Mouse (Mus musculus) megakaryocyte, embryonic 14.5 days (primary cell): ENCODE measurements around the gene 5730455P16Rik. TPM values are rescaled to one million over a fixed set of nuclear protein-coding genes. Genes with fewer than 3 reads are reported as not detected.
A peak's percentile ranks its signal among the peaks of the same experiment; 100 is the strongest.

ENCODE experiments used
- H3K27me3 ChIP-seq: replicated peaks from 2 replicates; pipeline ENCODE3; 2012; ENCODE audit warnings: inconsistent platforms
- H3K36me3 ChIP-seq: replicated peaks from 2 replicates; pipeline ENCODE3; 2012; ENCODE audit warnings: low read length, inconsistent platforms, mixed read lengths
- H3K4me1 ChIP-seq: 2 replicates; pipeline ENCODE4 v1.6.1; 2012; ENCODE audit warnings: inconsistent platforms
- H3K4me3 ChIP-seq: replicated peaks from 2 replicates; pipeline ENCODE3; 2012; ENCODE audit warnings: moderate library complexity, mild to moderate bottlenecking, inconsistent platforms
- H3K9me3 ChIP-seq: 2 replicates; pipeline ENCODE4 v1.6.1; 2012; ENCODE audit warnings: inconsistent platforms
- FLI1 ChIP-seq: IDR thresholded peaks from 2 replicates; pipeline ENCODE4 v1.6.1; 2012; ENCODE audit warnings: low read length, inconsistent platforms, mixed read lengths
- GATA1 ChIP-seq: IDR thresholded peaks from 3 replicates; pipeline ENCODE4 v1.6.1; 2012; ENCODE audit warnings: mixed read lengths, low read length, inconsistent platforms, borderline replicate concordance
- polyA plus RNA-seq: library from polyadenylated mRNA; stranded (reverse); fragments of >175 nt; gene quantifications from 2 replicates; pipeline ENCODE4 v1.2.3, GENCODE M21; 2012; ENCODE audit warnings: low replicate concordance; ENCODE audit not compliant: insufficient read depth

The 5730455P16Rik gene
- polyA plus RNA-seq, 1 experiment, result 1.8 TPM

DNA sequence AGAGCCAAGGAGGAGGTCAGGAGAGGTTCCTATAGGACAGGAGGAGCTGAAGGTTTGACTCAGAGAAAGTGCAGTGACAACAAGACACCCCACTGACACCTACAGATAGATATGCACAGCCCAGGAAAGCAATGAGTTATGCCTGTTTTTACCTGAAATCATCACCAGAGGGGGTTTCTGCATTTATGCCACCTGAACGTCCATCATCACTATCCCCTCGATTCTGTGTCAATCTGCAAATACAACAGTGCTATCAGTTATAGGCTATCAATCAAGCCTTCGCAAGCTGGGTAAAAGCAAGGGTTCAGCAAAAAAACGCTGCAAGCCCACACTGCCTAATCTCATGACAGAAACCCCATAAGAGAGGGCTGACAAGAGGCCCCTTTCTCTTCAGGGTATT lies 1.2 kb downstream of the 5730455P16Rik start:
- Histone ChIP-seq H3K9me3 (no peaks in the 10 kb centered on the region), H3K36me3 (peaks cover 45% of the 10 kb centered on the region), H3K27me3 (no peaks in the 10 kb centered on the region), H3K4me3 (no peak overlapping the region), H3K4me1 (peaks cover 21% of the 10 kb centered on the region)
- TF ChIP-seq FLI1, result no peak
- TF ChIP-seq GATA1, result no peak

DNA sequence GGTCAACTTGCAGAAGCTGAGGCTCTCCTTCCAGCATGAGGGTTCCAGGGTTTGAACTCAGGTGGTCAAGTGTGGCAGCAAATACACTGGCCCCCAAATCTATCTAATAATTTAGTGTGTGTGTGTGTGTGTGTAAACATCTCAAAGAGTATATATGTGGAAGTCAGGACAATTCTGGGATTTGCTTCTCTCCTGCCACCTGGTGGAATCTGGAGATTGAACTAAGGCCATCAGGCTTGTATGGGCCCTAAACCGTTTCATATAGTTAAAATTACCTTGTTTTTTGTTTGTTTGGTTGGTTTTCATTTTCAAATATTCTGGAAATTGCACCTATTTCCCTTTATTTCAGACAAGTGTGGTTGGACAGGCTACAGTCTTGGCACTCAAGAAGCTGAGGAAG lies 8.9 kb downstream of the 5730455P16Rik start:
- Histone ChIP-seq H3K27me3 (no peaks in the 10 kb centered on the region), H3K4me3 (no peak overlapping the region), H3K9me3 (no peaks in the 10 kb centered on the region), H3K4me1 (no peaks in the 10 kb centered on the region), H3K36me3 (peaks cover 88% of the 10 kb centered on the region)
- TF ChIP-seq FLI1 (no peak), GATA1 (no peak)

- H3K36me3 ChIP-seq, result peaks cover 26% of the 10 kb centered on the region
- H3K4me3 ChIP-seq, result no peak overlapping the region
- TF ChIP-seq GATA1 (no peak), FLI1 (no peak)
- no peaks in the 10 kb centered on the region for H3K9me3 ChIP-seq
- peaks cover 14% of the 10 kb centered on the region for H3K27me3 ChIP-seq
- peaks cover 17% of the 10 kb centered on the region for H3K4me1 ChIP-seq
Observed at GRCm38 (mm10) chr11:80354832-80355231, 23.0 kb downstream of the 5730455P16Rik start.

GRCm38 (mm10) chr11:80351832-80352430 lies 25.9 kb downstream of the 5730455P16Rik start:
- Histone ChIP-seq H3K36me3 (peaks cover 10% of the 10 kb centered on the region), H3K4me3 (no peak overlapping the region), H3K9me3 (no peaks in the 10 kb centered on the region), H3K4me1 (peaks cover 17% of the 10 kb centered on the region), H3K27me3 (peaks cover 14% of the 10 kb centered on the region)
- no peak for TF ChIP-seq GATA1
- TF ChIP-seq FLI1, result no peak

DNA sequence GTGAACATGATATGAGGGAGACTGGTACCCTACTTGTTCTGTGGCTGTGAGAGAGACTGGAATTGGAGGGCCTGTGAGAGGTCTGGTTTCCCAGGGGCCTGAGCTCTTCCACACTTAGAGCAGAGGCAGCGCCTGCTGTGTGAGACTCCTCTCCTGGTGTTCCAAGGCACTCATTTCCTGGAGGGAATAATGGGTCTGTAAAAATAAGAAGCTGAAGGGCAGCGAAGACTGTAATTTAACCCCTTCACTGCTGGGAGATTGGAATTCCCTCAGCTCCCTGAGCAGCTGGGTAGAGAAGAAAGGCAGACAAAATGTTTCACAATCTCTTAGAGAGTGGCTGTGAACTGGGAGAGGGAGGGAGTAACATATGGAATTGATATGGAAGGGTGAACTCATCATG lies 35.4 kb downstream of the 5730455P16Rik start:
- TF ChIP-seq GATA1, result no peak
- TF ChIP-seq FLI1, result no peak
- no peak overlapping the region for H3K4me3 ChIP-seq
- H3K9me3 ChIP-seq, result no peaks in the 10 kb centered on the region
- H3K27me3 ChIP-seq, result peaks cover 31% of the 10 kb centered on the region
- peaks cover under 1% of the 10 kb centered on the region; the same call in 1 of the 2 replicates for H3K4me1 ChIP-seq
- peaks cover 2% of the 10 kb centered on the region for H3K36me3 ChIP-seq

DNA sequence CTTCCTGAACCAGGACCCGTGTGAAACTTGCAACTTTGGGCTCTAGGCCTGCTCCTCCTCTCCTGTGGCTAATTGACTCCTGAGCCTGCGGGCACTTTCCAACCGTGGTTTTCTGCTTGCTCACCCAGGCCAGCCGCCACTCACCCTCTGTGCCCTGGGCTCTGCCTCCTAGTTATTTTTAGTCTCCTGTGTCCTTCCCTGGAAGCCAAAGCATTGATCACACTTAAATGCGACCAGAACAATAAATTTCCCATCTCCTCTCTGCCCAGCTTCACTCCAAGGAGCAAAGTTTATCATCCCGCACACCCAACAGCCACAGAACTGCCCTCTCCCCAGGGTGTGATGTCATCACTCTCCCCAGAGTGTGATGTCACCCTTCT lies 41.5 kb downstream of the 5730455P16Rik start:
- peaks cover 6% of the 10 kb centered on the region for H3K36me3 ChIP-seq
- H3K27me3 ChIP-seq, result peaks cover 65% of the 10 kb centered on the region
- no peak for TF ChIP-seq GATA1
- H3K9me3 ChIP-seq, result no peaks in the 10 kb centered on the region
- H3K4me3 ChIP-seq, result no peak overlapping the region
- peaks cover 22% of the 10 kb centered on the region for H3K4me1 ChIP-seq

GRCm38 (mm10) chr11:80335609-80336350 lies 42.1 kb downstream of the 5730455P16Rik start:
- Histone ChIP-seq H3K4me3 (peak overlapping the region; percentile 11), H3K4me1 (peaks cover 22% of the 10 kb centered on the region), H3K36me3 (peaks cover 6% of the 10 kb centered on the region), H3K27me3 (peaks cover 64% of the 10 kb centered on the region), H3K9me3 (no peaks in the 10 kb centered on the region)
- TF ChIP-seq FLI1 (no peak), GATA1 (no peak)

DNA sequence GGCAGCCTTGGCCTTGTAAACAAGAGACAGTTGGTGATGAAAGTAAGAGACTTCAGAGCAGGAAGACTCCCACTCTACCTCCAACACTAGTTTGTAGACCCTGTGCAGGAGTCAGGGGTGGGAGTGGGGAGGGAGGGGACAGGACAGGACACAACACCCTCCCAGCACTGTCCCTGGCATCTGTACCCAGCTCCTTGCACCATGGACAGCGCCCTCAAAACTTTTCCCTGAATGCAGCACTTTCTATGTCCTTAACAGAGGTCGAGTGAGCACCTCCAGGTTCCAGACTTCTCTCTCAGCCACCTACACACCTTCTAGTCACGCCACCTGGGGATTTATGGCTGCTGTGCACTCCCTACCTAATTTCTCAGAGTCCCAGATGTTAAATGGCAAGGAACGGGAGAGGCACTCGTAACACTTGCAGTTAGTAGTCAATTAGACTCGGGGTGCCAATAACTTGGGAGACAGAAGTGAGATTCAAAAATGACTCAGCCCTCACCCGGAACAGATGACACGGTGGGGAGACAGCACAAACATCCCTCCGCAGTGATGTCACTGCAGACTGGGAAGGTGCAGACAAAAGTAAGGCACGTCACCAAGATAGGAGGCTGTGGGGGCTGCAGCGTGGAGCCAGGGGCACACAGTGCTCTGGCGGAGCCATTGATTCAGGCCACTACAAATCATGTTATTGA lies 45.0 kb downstream of the 5730455P16Rik start:
- H3K27me3 ChIP-seq, result peaks cover 61% of the 10 kb centered on the region
- peaks cover 25% of the 10 kb centered on the region for H3K4me1 ChIP-seq
- no peaks in the 10 kb centered on the region for H3K9me3 ChIP-seq
- H3K4me3 ChIP-seq, result no peak overlapping the region
- TF ChIP-seq GATA1 (no peak), FLI1 (no peak)
- H3K36me3 ChIP-seq, result peaks cover 6% of the 10 kb centered on the region

GRCm38 (mm10) chr11:80324636-80325035 lies 53.2 kb downstream of the 5730455P16Rik start:
- H3K36me3 ChIP-seq, result peaks cover 4% of the 10 kb centered on the region
- TF ChIP-seq FLI1 (no peak), GATA1 (no peak)
- H3K4me3 ChIP-seq, result no peak overlapping the region
- peaks cover 55% of the 10 kb centered on the region for H3K4me1 ChIP-seq
- no peaks in the 10 kb centered on the region for H3K9me3 ChIP-seq
- peaks cover 5% of the 10 kb centered on the region for H3K27me3 ChIP-seq

- H3K9me3 ChIP-seq, result no peaks in the 10 kb centered on the region
- TF ChIP-seq FLI1 (0 out of 2 replicates have a peak, but pooled peaks have one; percentile 23), GATA1 (no peak)
Observed at GRCm38 (mm10) chr11:80323255-80323654, 54.6 kb downstream of the 5730455P16Rik start.

More at GRCm38 (mm10) chr11:80323255-80323654, 54.6 kb downstream of the 5730455P16Rik start:
- H3K27me3 ChIP-seq, result no peaks in the 10 kb centered on the region
- peaks cover 4% of the 10 kb centered on the region for H3K36me3 ChIP-seq
- H3K4me1 ChIP-seq, result peaks cover 69% of the 10 kb centered on the region
- peak overlapping the region; percentile 88 for H3K4me3 ChIP-seq
